9 mouse cellular contexts compared by ENCODE assay signal in the genomic region with DNA sequence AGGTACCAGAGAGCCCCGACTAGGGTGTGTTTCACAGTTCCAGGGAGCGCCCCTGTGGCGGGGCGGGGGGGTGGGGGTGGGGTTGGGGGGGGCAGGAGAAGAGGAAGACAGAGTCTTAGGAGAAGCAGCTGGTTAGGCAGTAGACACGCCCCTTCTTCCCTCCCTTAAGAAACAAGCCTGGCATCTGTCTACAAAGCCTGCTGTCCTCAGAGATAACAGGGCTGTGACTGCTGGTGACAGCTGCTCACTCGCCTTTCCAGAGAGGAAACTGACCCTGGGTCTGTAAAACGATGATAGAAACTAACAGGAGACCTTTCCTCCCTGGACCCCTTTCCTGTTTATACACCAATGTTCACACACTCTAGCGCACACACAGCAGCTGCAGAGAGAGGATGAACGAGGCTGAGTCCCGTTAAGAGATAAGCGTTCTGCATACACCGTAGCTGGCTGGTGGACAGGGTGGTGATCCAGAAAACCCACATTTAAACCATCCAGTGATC.
A peak's percentile ranks its signal among the peaks of the same experiment; 100 is the strongest.
DNase-seq lines count a peak whose midpoint lies in the region; ATAC-seq and TF ChIP-seq lines count a peak whose summit lies in the region.
"Had no signal": no experiment of that assay in that cellular context is flagged by ENCODE, and none has a peak within 500 bp of the region (broad histone marks: within the 10 kb centered on the region; RNA-seq: fewer than 3 reads in every experiment).

No protein-coding gene starts in this region.

- peaks cover 44% of the 10 kb centered on the region for H3K4me1 ChIP-seq in kidney, adult 2 months (ENCODE audit: control insufficient read depth, insufficient read depth, low read length)
- H3K4me1 ChIP-seq in kidney, embryonic 14.5 days (ENCODE audit: control insufficient read depth, insufficient read depth, low read length), result peaks cover 25% of the 10 kb centered on the region
- H3K4me1 ChIP-seq in forebrain, embryonic 11.5 days (replicated peaks; ENCODE audit: control insufficient read depth, insufficient read depth, low read length), result peaks cover 12% of the 10 kb centered on the region; the same call in 1 of the 2 replicates
- H3K4me1 ChIP-seq in hindbrain, embryonic 16.5 days (ENCODE audit: control insufficient read depth, insufficient read depth, low read depth, low read length), result peaks cover 13% of the 10 kb centered on the region
- H3K4me1 ChIP-seq in lung, embryonic 16.5 days (replicated peaks; ENCODE audit: control insufficient read depth, insufficient read depth, low read length), result peaks cover 51% of the 10 kb centered on the region

- WGBS in kidney, adult 2 months, result 38% methylated on average over 12 of the region's 12 CpGs
- 12% methylated on average over 12 of the region's 12 CpGs for WGBS in kidney, embryonic 14.5 days
- 41% methylated on average over 11 of the region's 12 CpGs for WGBS in forebrain, embryonic 11.5 days
- WGBS in hindbrain, embryonic 16.5 days, result 31% methylated on average over 12 of the region's 12 CpGs
- 4% methylated on average over 12 of the region's 12 CpGs for WGBS in lung, embryonic 16.5 days

- no peak for TF ChIP-seq POLR2A in kidney, adult 2 months (IDR thresholded peaks at IDR 0.05; ENCODE audit: low read depth, low read length)

- no peaks in the 10 kb centered on the region for H3K36me3 ChIP-seq in kidney, adult 2 months (ENCODE audit: control insufficient read depth, insufficient read depth, low read length)
- H3K36me3 ChIP-seq in kidney, embryonic 14.5 days (ENCODE audit: control insufficient read depth, insufficient read depth, low read length), result no peaks in the 10 kb centered on the region
- no peaks in the 10 kb centered on the region for H3K36me3 ChIP-seq in forebrain, embryonic 11.5 days (ENCODE audit: control insufficient read depth, insufficient read depth, low read length)
- no peaks in the 10 kb centered on the region for H3K36me3 ChIP-seq in hindbrain, embryonic 16.5 days (ENCODE audit: control insufficient read depth, insufficient read depth, low read length)
- no peaks in the 10 kb centered on the region for H3K36me3 ChIP-seq in lung, embryonic 16.5 days (ENCODE audit: control insufficient read depth, insufficient read depth, low read length)

- H3K9ac ChIP-seq in kidney, embryonic 14.5 days (ENCODE audit: low read depth, low read length), result no peak overlapping the region
- no peak overlapping the region for H3K9ac ChIP-seq in forebrain, embryonic 11.5 days (ENCODE audit: low read length)
- 0 out of 2 replicates have a peak overlapping the region, but pooled peaks have one; percentile 15 for H3K9ac ChIP-seq in hindbrain, embryonic 16.5 days (ENCODE audit: low read depth, low read length)
- peak overlapping the region; percentile 61 for H3K9ac ChIP-seq in lung, embryonic 16.5 days (ENCODE audit: low read length)

- H3K4me3 ChIP-seq in kidney, adult 2 months (ENCODE audit: insufficient read depth, low read depth, low read length), result no peak overlapping the region
- no peak overlapping the region for H3K4me3 ChIP-seq in kidney, embryonic 14.5 days (ENCODE audit: low read length)
- no peak overlapping the region for H3K4me3 ChIP-seq in forebrain, embryonic 11.5 days (ENCODE audit: low read depth, low read length)
- no peak overlapping the region for H3K4me3 ChIP-seq in hindbrain, embryonic 16.5 days (ENCODE audit: low read length)
- H3K4me3 ChIP-seq in lung, embryonic 16.5 days (ENCODE audit: low read length), result no peak overlapping the region

- no peaks in the 10 kb centered on the region for H3K9me3 ChIP-seq in kidney, embryonic 14.5 days (ENCODE audit: control insufficient read depth, low read length)
- H3K9me3 ChIP-seq in forebrain, embryonic 11.5 days (ENCODE audit: control insufficient read depth, low read length), result no peaks in the 10 kb centered on the region
- no peaks in the 10 kb centered on the region for H3K9me3 ChIP-seq in hindbrain, embryonic 16.5 days (ENCODE audit: control insufficient read depth, low read length)
- no peaks in the 10 kb centered on the region for H3K9me3 ChIP-seq in lung, embryonic 16.5 days (ENCODE audit: control insufficient read depth, low read length)

- no peak for ATAC-seq in kidney, embryonic 14.5 days (ENCODE audit: low FRiP score, low TSS enrichment)
- peak; percentile 48; the same call in 1 of the 2 replicates for ATAC-seq in forebrain, embryonic 11.5 days (replicated peaks; ENCODE audit: low FRiP score)
- peak; percentile 26; the same call in 1 of the 2 replicates for ATAC-seq in hindbrain, embryonic 16.5 days
- ATAC-seq in lung, embryonic 16.5 days (ENCODE audit: low read depth), result peak; percentile 74

- TF ChIP-seq CTCF in kidney, adult 2 months (conservative IDR thresholded peaks at IDR 0.05; ENCODE audit: insufficient read depth, insufficient read length, low read depth, low read length), result no peak

- H3K27ac ChIP-seq in kidney, adult 2 months (ENCODE audit: insufficient read depth, low read depth, low read length), result no peak overlapping the region
- H3K27ac ChIP-seq in kidney, embryonic 14.5 days (ENCODE audit: low read depth, low read length), result no peak overlapping the region; the same call in 1 of the 2 replicates
- H3K27ac ChIP-seq in forebrain, embryonic 11.5 days (ENCODE audit: low read depth, low read length), result no peak overlapping the region; the same call in 1 of the 2 replicates
- H3K27ac ChIP-seq in hindbrain, embryonic 16.5 days (ENCODE audit: low read depth, low read length), result peak overlapping the region; percentile 45; the same call in 1 of the 2 replicates
- H3K27ac ChIP-seq in lung, embryonic 16.5 days (ENCODE audit: low read length), result peak overlapping the region; percentile 96

- H3K4me2 ChIP-seq in kidney, embryonic 14.5 days (replicated peaks; ENCODE audit: low read depth, low read length), result no peak overlapping the region
- H3K4me2 ChIP-seq in forebrain, embryonic 11.5 days (ENCODE audit: low read depth, low read length, severe bottlenecking), result no peak overlapping the region
- no peak overlapping the region for H3K4me2 ChIP-seq in hindbrain, embryonic 16.5 days (ENCODE audit: low read length)
- peak overlapping the region; percentile 34 for H3K4me2 ChIP-seq in lung, embryonic 16.5 days (ENCODE audit: low read depth, low read length)

- no peaks in the 10 kb centered on the region for H3K27me3 ChIP-seq in kidney, adult 2 months (replicated peaks; ENCODE audit: control insufficient read depth, insufficient read depth, low read length)
- H3K27me3 ChIP-seq in kidney, embryonic 14.5 days (ENCODE audit: control insufficient read depth, insufficient read depth, low read length), result no peaks in the 10 kb centered on the region
- no peaks in the 10 kb centered on the region for H3K27me3 ChIP-seq in forebrain, embryonic 11.5 days (ENCODE audit: control insufficient read depth, insufficient read depth, low read length)
- H3K27me3 ChIP-seq in hindbrain, embryonic 16.5 days (replicated peaks; ENCODE audit: control insufficient read depth, insufficient read depth, low read length), result no peaks in the 10 kb centered on the region
- no peaks in the 10 kb centered on the region for H3K27me3 ChIP-seq in lung, embryonic 16.5 days (ENCODE audit: control insufficient read depth, insufficient read depth, low read depth, low read length)
- H3K27me3 ChIP-seq: CH12.LX had no signal

- peak; percentile 46 for DNase-seq in kidney, adult 2 months
- DNase-seq in forebrain, embryonic 11.5 days (ENCODE audit: low spot score), result no peak
- peak; percentile 31 for DNase-seq in thymus, postnatal 0 days (ENCODE audit: low spot score)
- DNase-seq in cerebellum, adult 9-10 months, result no peak
- DNase-seq in frontal cortex, postnatal 25 days (ENCODE audit: low spot score in 2 of 2), result no peak

Comparison
In these comparisons a context has a peak if more than half of its experiments do, and no peak if none do; other contexts are left out.
1. DNase-seq: peak in kidney, adult 2 months (single experiment) and thymus, postnatal 0 days (single experiment); none in forebrain, embryonic 11.5 days (single experiment), cerebellum, adult 9-10 months (single experiment) and frontal cortex, postnatal 25 days (0 of 2).
2. H3K27ac ChIP-seq: peak in hindbrain, embryonic 16.5 days (single experiment) and lung, embryonic 16.5 days (single experiment); none in kidney, adult 2 months (single experiment), kidney, embryonic 14.5 days (single experiment) and forebrain, embryonic 11.5 days (single experiment).
3. H3K9ac ChIP-seq: peak in hindbrain, embryonic 16.5 days (single experiment) and lung, embryonic 16.5 days (single experiment); none in kidney, embryonic 14.5 days (single experiment) and forebrain, embryonic 11.5 days (single experiment).